Mouse (Mus musculus) A20 (cell line): ENCODE measurements at regions not wholly inside any gene's neighbourhood (a gene's known extent, or its start where the extent isn't known, plus 50 kb on each side); places are given as distances from the start of the nearest gene placed in this dataset.

ENCODE experiments used
- DNase-seq: peaks from one replicate; pipeline ENCODE4 v3.0.0-alpha.2; 2011; ENCODE audit warnings: low read depth, low spot score

- DNase-seq = no peak
These were observed 144.7 kb upstream of the Cnot2 start for GRCm38 (mm10) chr10:116726031-116726430.

- DNase-seq = no peak
These were observed 140.7 kb upstream of the Cnot2 start for GRCm38 (mm10) chr10:116721986-116722385.

GRCm38 (mm10) chr10:116719616-116720015 is 138.3 kb upstream of the Cnot2 start:
- DNase-seq = no peak

- no peak for DNase-seq
These were observed 136.7 kb upstream of the Cnot2 start for GRCm38 (mm10) chr10:116717961-116718360.

GRCm38 (mm10) chr10:116717017-116717643 is 135.8 kb upstream of the Cnot2 start:
- DNase-seq = no peak

- no peak for DNase-seq
These were observed 132.1 kb upstream of the Cnot2 start for GRCm38 (mm10) chr10:116713456-116713855.

GRCm38 (mm10) chr10:116707025-116707424 is 125.7 kb upstream of the Cnot2 start:
- DNase-seq = no peak

- DNase-seq = no peak
These were observed 120.0 kb upstream of the Cnot2 start for GRCm38 (mm10) chr10:116701281-116701680.

- DNase-seq = no peak
These were observed 118.4 kb upstream of the Cnot2 start for GRCm38 (mm10) chr10:116699711-116700110.

- no peak for DNase-seq
These were observed 116.5 kb upstream of the Cnot2 start for GRCm38 (mm10) chr10:116697628-116698316.

- no peak for DNase-seq
These were observed 112.5 kb upstream of the Cnot2 start for GRCm38 (mm10) chr10:116693816-116694215.

GRCm38 (mm10) chr10:116686741-116687140 is 105.4 kb upstream of the Cnot2 start:
- DNase-seq = no peak

- no peak for DNase-seq
These were observed 102.1 kb upstream of the Cnot2 start for GRCm38 (mm10) chr10:116683374-116683773.

- DNase-seq = no peak
These were observed 97.8 kb upstream of the Cnot2 start for GRCm38 (mm10) chr10:116678950-116679735.

- DNase-seq = no peak
These were observed 96.6 kb upstream of the Cnot2 start for GRCm38 (mm10) chr10:116677949-116678348.

- DNase-seq = peak; percentile 52
These were observed 93.9 kb upstream of the Cnot2 start for GRCm38 (mm10) chr10:116675171-116675570.

- DNase-seq = peak; percentile 92
These were observed 93.0 kb upstream of the Cnot2 start for GRCm38 (mm10) chr10:116674348-116674747.

GRCm38 (mm10) chr10:116658162-116658962 is 77.1 kb upstream of the Cnot2 start:
- DNase-seq = peak; percentile 71

GRCm38 (mm10) chr10:116655891-116656290 is 74.6 kb upstream of the Cnot2 start:
- peak; percentile 63 for DNase-seq

- DNase-seq = peak; percentile 62
These were observed 73.9 kb upstream of the Cnot2 start for GRCm38 (mm10) chr10:116655018-116655807.

- no peak for DNase-seq
These were observed 72.8 kb upstream of the Cnot2 start for GRCm38 (mm10) chr10:116654091-116654490.
